Mouse (Mus musculus) heart, embryonic 14.5 days (tissue): Measurements from ENCODE around the gene Dock2. TPM values are rescaled to one million over a fixed set of nuclear protein-coding genes. Genes with fewer than 3 reads are reported as not detected.

Source experiments
- ATAC-seq: fragments of 200-750 bp; cut with Nextera tagmentation; 2 replicates; pipeline ENCODE4 v1.8.0; 2017; ENCODE audit warnings: low read depth, moderate TSS enrichment; ENCODE audit not compliant: insufficient number of reproducible peaks, insufficient read depth, low FRiP score
- H3K27ac ChIP-seq, 2 experiments: fragments of 200-500 bp in 1 of 2; fragments of 300-500 bp in 1 of 2; sonication (generic) in 1 of 2; replicated peaks in 1 of 2; 2 replicates each; pipeline ENCODE4 v1.5.1; 2012 to 2014; ENCODE audit warnings: low read depth in 2 of 2, low read length in 2 of 2, control low read depth in 1 of 2, mild to moderate bottlenecking in 1 of 2, mixed read lengths in 1 of 2; ENCODE audit not compliant: control insufficient read depth in 1 of 2, insufficient read depth in 1 of 2
- H3K27me3 ChIP-seq: fragments of 300-500 bp; sonication (generic); 2 replicates; pipeline ENCODE4 v1.6.1; 2014; ENCODE audit warnings: mild to moderate bottlenecking, low read length, control low read depth; ENCODE audit not compliant: control insufficient read depth, insufficient read depth
- H3K36me3 ChIP-seq: fragments of 300-500 bp; sonication (generic); 2 replicates; pipeline ENCODE4 v1.6.1; 2014; ENCODE audit warnings: mild to moderate bottlenecking, control low read depth, low read length, mixed read lengths; ENCODE audit not compliant: control insufficient read depth, insufficient read depth
- H3K4me1 ChIP-seq, 2 experiments: fragments of 200-500 bp in 1 of 2; fragments of 300-500 bp in 1 of 2; sonication (generic) in 1 of 2; 2 replicates each; pipeline ENCODE4 v1.6.1; 2012 to 2014; ENCODE audit warnings: low read length in 2 of 2, control low read depth in 1 of 2, mixed read lengths in 1 of 2; ENCODE audit not compliant: control insufficient read depth in 2 of 2, insufficient read depth in 2 of 2
- H3K4me2 ChIP-seq: fragments of 300-500 bp; sonication (generic); 2 replicates; pipeline ENCODE4 v1.6.1; 2014; ENCODE audit warnings: mild to moderate bottlenecking, low read length
- H3K4me3 ChIP-seq, 2 experiments: fragments of 200-500 bp in 1 of 2; fragments of 300-500 bp in 1 of 2; sonication (generic) in 1 of 2; 2 replicates each; pipeline ENCODE4 v1.5.1; 2012 to 2014; ENCODE audit warnings: low read length in 2 of 2, mild to moderate bottlenecking in 2 of 2, control low read depth in 1 of 2, low read depth in 1 of 2, moderate library complexity in 1 of 2; ENCODE audit not compliant: control insufficient read depth in 1 of 2, insufficient read depth in 1 of 2
- H3K9ac ChIP-seq: fragments of 300-500 bp; sonication (generic); 2 replicates; pipeline ENCODE4 v1.6.1; 2014; ENCODE audit warnings: mild to moderate bottlenecking, low read length
- H3K9me3 ChIP-seq: fragments of 300-500 bp; sonication (generic); 2 replicates; pipeline ENCODE4 v1.6.1; 2016; ENCODE audit warnings: low read length, control low read depth; ENCODE audit not compliant: control insufficient read depth
- WGBS: fragments of 180-500 bp; shearing (Covaris S2); extraction: QIAGEN DNeasy Blood & Tissue Kit; methylation state at CpG from one replicate; pipeline ENCODE4 v1.1.7; 2014; 5-methylcytosine and 5-hydroxymethylcytosine counted together
- polyA plus RNA-seq: library from polyadenylated mRNA; unstranded; fragments of >200 nt; fragmentation: Nextera tagmentation; extraction: Ambion mirVana; gene quantifications from 2 replicates; pipeline ENCODE4 v1.2.1, GENCODE M21; 2014

Gene Dock2
- polyA plus RNA-seq, 1 experiment from 2014 or later: 1.6 TPM

DNA sequence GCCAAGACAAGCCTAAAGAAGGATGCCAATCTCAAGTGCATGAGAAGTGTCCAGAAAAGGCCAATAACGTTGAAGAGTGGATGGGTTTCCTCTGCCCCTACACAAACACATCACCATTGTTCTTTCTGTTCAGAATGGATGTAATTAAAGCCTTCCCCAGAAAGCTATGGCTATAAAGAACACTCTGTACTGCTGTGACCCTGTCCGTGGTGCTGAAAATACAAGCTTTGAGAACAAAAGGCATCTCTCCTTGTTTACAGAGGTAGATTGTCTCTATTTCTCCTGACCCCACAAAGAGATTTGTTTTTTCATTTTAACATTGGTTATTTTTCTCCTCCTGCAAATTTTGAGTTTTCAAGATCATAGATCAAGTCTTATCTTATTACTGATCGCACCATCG lies 335.8 kb downstream of the Dock2 start:
- Histone ChIP-seq H3K27ac (no peak overlapping the region), H3K36me3 (no peaks in the 10 kb centered on the region), H3K9ac (no peak overlapping the region), H3K9me3 (no peaks in the 10 kb centered on the region), H3K27me3 (no peaks in the 10 kb centered on the region), H3K4me2 (no peak overlapping the region), H3K4me1 (no peaks in the 10 kb centered on the region), H3K4me3 (no peak overlapping the region)
- 46% methylated on average over 4 of the region's 4 CpGs for WGBS
- no peak for ATAC-seq

DNA sequence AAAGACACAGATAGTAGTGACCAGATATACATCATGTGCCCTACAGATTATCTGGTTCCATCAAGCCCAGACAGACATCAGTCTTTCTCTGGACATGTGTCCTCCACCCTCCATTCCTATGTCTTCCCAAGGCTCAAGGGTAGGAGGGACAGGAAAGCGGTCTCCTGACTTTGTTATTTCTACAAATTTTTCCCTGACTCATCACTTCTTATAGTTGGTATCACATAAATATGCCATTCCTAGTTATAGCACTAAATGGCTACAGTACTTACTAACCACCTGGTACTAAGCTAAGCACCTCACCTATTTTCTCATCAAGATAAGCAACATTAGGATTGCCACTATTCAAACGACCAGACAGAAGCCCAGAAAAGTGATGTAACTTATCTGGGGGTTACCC lies 345.3 kb downstream of the Dock2 start:
- Histone ChIP-seq H3K36me3 (no peaks in the 10 kb centered on the region), H3K4me2 (no peak overlapping the region), H3K4me3 (no peak overlapping the region), H3K9me3 (no peaks in the 10 kb centered on the region), H3K27ac (no peak overlapping the region), H3K27me3 (no peaks in the 10 kb centered on the region), H3K4me1 (no peaks in the 10 kb centered on the region), H3K9ac (no peak overlapping the region)
- 57% methylated on average over 2 of the region's 2 CpGs for WGBS
- ATAC-seq: no peak

DNA sequence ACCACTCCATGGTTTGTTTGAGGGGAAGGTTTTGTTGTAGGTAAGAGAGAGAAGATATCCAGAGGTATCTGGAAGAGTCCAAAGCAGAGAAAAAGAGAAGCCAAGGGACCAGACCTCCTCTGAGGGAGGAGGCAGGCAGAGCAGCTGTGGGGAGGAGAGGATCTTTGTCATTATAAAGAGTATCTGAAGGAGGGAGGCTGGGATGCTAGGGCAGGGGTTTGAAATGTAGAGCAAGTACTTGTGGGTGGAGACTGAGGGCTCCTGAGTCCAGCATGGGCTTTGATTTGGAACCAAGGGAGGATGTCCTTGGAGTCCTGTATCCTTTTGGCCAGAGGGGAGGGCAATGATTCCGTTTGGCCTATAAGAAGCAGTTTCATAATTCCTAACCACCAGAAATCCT lies 346.2 kb downstream of the Dock2 start:
- H3K4me3 ChIP-seq: no peak overlapping the region
- no peaks in the 10 kb centered on the region for H3K9me3 ChIP-seq
- no peak overlapping the region for H3K27ac ChIP-seq
- H3K4me2 ChIP-seq: no peak overlapping the region
- H3K4me1 ChIP-seq: no peaks in the 10 kb centered on the region
- H3K27me3 ChIP-seq: no peaks in the 10 kb centered on the region
- no peak for ATAC-seq
- no peak overlapping the region for H3K9ac ChIP-seq
- WGBS: 58% methylated on average over 1 of the region's 1 CpGs
- no peaks in the 10 kb centered on the region for H3K36me3 ChIP-seq

DNA sequence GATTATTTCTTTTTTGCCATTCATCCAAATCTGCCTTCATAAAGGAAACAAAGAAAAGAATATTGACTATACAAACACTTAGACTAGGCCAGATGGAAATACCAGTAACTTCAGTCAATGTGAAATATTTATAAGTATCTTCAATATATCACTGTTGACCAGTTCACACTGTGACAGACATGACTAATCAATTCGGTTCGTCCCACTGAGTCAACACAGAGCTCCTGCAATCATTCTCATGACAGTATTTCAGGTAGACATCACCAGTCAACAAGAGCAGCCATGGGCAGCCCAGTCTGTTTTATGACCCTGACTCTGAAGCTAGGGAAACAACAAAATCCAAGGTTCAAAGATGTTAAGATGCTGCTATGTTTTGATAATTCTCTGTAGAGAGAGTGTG lies 351.7 kb downstream of the Dock2 start:
- Histone ChIP-seq H3K4me3 (no peak overlapping the region), H3K27ac (no peak overlapping the region), H3K9ac (no peak overlapping the region), H3K4me2 (no peak overlapping the region), H3K9me3 (no peaks in the 10 kb centered on the region), H3K4me1 (no peaks in the 10 kb centered on the region), H3K27me3 (no peaks in the 10 kb centered on the region), H3K36me3 (no peaks in the 10 kb centered on the region)
- ATAC-seq: no peak
- 81% methylated on average over 2 of the region's 2 CpGs for WGBS

DNA sequence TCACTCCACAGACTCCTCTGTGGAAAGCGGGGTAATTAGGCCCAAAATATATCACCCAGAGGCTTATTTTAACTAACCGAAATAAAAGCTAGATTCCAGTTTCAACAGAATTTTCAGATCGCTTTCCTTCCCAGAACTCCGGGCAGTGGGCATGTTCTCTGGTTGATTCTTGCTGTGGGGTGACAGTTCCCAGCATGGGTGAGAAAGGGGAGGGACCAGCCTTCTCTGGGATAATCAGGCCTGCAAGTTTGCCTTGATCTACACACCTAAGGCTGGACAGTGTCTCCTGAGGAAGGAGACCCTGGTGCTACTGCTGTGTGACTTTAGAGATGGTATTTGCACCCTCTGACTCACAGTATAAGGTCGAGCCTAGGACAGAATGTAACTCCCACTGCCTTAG lies 352.3 kb downstream of the Dock2 start:
- no peak for ATAC-seq
- Histone ChIP-seq H3K27me3 (no peaks in the 10 kb centered on the region), H3K9ac (no peak overlapping the region), H3K27ac (no peak overlapping the region), H3K36me3 (no peaks in the 10 kb centered on the region), H3K4me1 (no peaks in the 10 kb centered on the region), H3K9me3 (no peaks in the 10 kb centered on the region), H3K4me2 (no peak overlapping the region), H3K4me3 (no peak overlapping the region)
- 39% methylated on average over 5 of the region's 5 CpGs for WGBS

DNA sequence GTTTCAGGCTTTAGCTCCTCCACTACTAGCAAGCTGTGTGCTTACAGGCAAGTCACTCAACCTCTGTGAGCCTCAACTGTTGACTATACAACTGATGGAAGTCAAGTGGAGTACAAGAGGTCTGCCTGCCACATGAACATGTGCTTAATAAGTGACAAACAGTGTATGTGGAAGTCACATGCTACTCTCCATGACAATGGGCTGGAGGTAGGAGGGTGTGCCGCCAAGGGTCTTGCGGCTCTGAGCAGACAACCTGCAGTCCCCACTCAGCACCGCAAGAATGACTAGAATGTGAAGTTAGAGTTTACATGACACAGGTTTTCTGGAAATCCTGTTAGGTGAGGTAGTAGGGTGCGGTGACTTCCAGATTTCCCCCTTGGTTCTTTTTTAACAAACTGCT lies 352.8 kb downstream of the Dock2 start:
- no peaks in the 10 kb centered on the region for H3K36me3 ChIP-seq
- H3K4me3 ChIP-seq: no peak overlapping the region
- no peaks in the 10 kb centered on the region for H3K9me3 ChIP-seq
- no peak overlapping the region for H3K27ac ChIP-seq
- no peaks in the 10 kb centered on the region for H3K4me1 ChIP-seq
- ATAC-seq: no peak
- no peak overlapping the region for H3K9ac ChIP-seq
- WGBS: 54% methylated on average over 4 of the region's 4 CpGs
- no peaks in the 10 kb centered on the region for H3K27me3 ChIP-seq
- H3K4me2 ChIP-seq: no peak overlapping the region

DNA sequence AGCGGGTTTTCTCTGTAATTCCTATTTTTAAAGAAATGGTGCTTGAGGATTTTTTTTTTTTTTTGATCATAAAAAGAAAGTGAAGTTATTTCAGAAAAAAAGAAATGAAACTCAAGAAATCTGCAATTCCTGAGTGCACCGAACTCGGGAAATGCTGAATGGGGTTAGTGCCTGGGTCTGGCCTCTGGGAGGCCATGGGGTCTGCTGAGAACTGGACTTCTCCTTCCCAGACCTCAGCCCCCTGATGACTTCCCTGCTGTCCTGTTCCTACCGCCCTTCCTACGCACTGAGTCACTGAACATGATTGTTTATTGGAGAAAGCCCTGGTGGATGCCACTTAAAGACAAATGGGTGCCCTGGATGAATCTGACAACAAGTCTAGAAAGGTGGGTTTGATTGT lies 356.5 kb downstream of the Dock2 start:
- no peaks in the 10 kb centered on the region for H3K4me1 ChIP-seq
- 76% methylated on average over 5 of the region's 5 CpGs for WGBS
- no peaks in the 10 kb centered on the region for H3K9me3 ChIP-seq
- no peak overlapping the region for H3K4me3 ChIP-seq
- H3K27ac ChIP-seq: no peak overlapping the region
- ATAC-seq: no peak
- H3K27me3 ChIP-seq: no peaks in the 10 kb centered on the region
- no peaks in the 10 kb centered on the region for H3K36me3 ChIP-seq
- no peak overlapping the region for H3K9ac ChIP-seq
- no peak overlapping the region for H3K4me2 ChIP-seq

DNA sequence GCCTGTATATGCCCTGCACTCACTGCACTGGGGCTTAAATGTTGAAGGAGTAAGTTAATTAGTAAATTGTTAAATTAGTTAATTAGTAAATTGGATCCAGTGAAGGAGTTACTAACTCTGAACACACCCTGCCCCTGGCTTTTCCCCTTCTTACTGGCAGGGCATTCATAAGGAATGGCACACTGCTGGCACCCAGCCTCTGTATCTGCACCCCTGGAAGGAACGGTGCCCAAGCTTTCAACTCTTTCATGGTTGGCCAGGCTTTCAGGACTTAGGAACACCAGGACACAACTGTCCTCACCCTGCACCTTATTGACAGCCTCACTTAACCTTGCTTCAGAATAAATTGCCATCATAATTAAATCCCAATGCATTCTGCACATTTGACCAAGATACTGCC lies 359.1 kb downstream of the Dock2 start:
- no peaks in the 10 kb centered on the region for H3K27me3 ChIP-seq
- no peak overlapping the region for H3K4me2 ChIP-seq
- H3K4me3 ChIP-seq: no peak overlapping the region
- no peak overlapping the region for H3K9ac ChIP-seq
- H3K9me3 ChIP-seq: no peaks in the 10 kb centered on the region
- H3K36me3 ChIP-seq: no peaks in the 10 kb centered on the region
- WGBS: 87% methylated on average over 1 of the region's 1 CpGs
- no peak overlapping the region for H3K27ac ChIP-seq
- no peak for ATAC-seq
- H3K4me1 ChIP-seq: no peaks in the 10 kb centered on the region
